Mouse (Mus musculus) neural tube, embryonic 14.5 days (tissue): Measurements from ENCODE around the gene Rem2. TPM values are rescaled to one million over a fixed set of nuclear protein-coding genes. Genes with fewer than 3 reads are reported as not detected.

Experiments used
- ATAC-seq: fragments of 200-750 bp; cut with Nextera tagmentation; 2 replicates; pipeline ENCODE4 v1.8.0; 2017; ENCODE audit warnings: low read depth, mild to moderate bottlenecking, moderate TSS enrichment, moderate library complexity
- H3K27ac ChIP-seq: fragments of 300-500 bp; sonication (generic); 2 replicates; pipeline ENCODE4 v1.5.1; 2014; ENCODE audit warnings: low read depth, mild to moderate bottlenecking, control low read depth, low read length, moderate library complexity, mixed read lengths
- H3K27me3 ChIP-seq: fragments of 300-500 bp; sonication (generic); 2 replicates; pipeline ENCODE4 v1.6.1; 2014; ENCODE audit warnings: low read length; ENCODE audit not compliant: control insufficient read depth, insufficient read depth
- H3K36me3 ChIP-seq: fragments of 300-500 bp; sonication (generic); 2 replicates; pipeline ENCODE4 v1.6.1; 2014; ENCODE audit warnings: low read length, mixed read lengths; ENCODE audit not compliant: control insufficient read depth, insufficient read depth
- H3K4me1 ChIP-seq: fragments of 300-500 bp; sonication (generic); 2 replicates; pipeline ENCODE4 v1.6.1; 2014; ENCODE audit warnings: low read length; ENCODE audit not compliant: control insufficient read depth, insufficient read depth
- H3K4me2 ChIP-seq: fragments of 300-500 bp; sonication (generic); 2 replicates; pipeline ENCODE4 v1.6.1; 2014; ENCODE audit warnings: mild to moderate bottlenecking, low read depth, low read length, control low read depth
- H3K4me3 ChIP-seq: fragments of 300-500 bp; sonication (generic); 2 replicates; pipeline ENCODE4 v1.5.1; 2014; ENCODE audit warnings: low read depth, low read length, control low read depth, mixed read lengths
- H3K9ac ChIP-seq: fragments of 300-500 bp; sonication (generic); replicated peaks from 2 replicates; pipeline ENCODE4 v1.6.1; 2014; ENCODE audit warnings: low read depth, mild to moderate bottlenecking, control low read depth, low read length, mixed read lengths
- H3K9me3 ChIP-seq: fragments of 300-500 bp; sonication (generic); 2 replicates; pipeline ENCODE4 v1.6.1; 2016; ENCODE audit warnings: low read length; ENCODE audit not compliant: control insufficient read depth
- WGBS: fragments of 180-500 bp; shearing (Covaris S2); extraction: QIAGEN DNeasy Blood & Tissue Kit; methylation state at CpG from one replicate; pipeline ENCODE4 v1.1.7; 2014; 5-methylcytosine and 5-hydroxymethylcytosine counted together
- polyA plus RNA-seq: library from polyadenylated mRNA; unstranded; fragments of >200 nt; fragmentation: Nextera tagmentation; extraction: Ambion mirVana; gene quantifications from 2 replicates; pipeline ENCODE4 v1.2.1, GENCODE M21; 2014

The Rem2 gene
- 42.1 and 42.8 TPM in 2 replicates for polyA plus RNA-seq

DNA sequence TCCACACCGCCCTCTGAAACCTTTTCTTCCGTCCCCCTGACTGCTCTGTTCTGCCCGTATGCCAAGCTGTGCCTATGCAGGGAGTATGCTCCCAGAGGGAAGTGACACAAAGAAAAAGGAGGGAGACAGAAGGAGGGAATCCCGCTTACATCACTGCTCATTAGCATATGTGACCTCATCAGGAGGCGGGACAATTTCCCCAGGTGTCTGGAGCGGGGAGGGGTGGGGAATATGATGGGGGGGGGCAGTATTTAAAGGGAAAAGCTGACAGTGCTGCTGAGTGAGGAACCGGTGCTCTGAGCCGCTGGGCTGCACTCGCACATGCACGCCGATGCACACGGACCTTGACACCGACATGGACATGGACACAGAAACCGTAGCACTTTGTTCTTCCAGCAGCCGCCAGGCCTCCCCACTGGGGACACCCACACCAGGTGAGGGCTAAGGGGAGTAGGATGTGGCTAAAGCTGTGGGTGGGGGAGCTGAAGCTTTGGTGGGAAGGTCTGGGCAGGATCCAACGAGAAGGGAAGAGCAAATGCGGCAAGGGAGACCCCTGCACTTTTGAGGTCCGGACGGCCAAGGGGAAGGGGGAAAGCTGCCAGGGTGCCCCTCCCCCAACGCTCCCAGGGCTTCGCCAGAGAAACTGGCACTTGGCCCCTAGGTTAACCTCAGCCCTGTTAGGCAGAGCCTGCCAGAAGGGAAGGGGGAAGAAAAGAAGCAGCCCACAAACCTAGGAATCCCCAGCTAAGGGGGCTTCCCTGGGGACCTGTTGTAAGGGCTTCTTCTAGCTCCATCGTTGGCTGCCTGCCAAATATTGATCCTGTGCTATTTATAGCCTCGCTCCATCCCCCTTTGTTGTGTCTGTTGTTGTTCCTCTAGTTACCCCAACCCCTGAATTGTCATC lies at the start of gene Rem2:
Gene Rem2, plus strand, starts transcription at position 160 of the 904 bp plus-strand sequence.
- ATAC-seq = peak; percentile 89
- Histone ChIP-seq H3K27ac (peak within 1 kb of the TSS; percentile 86), H3K4me2 (peak within 1 kb of the TSS; percentile 81), H3K4me1 (peaks cover 25% of the 10 kb centered on the region), H3K36me3 (no peaks in the 10 kb centered on the region), H3K4me3 (peak within 1 kb of the TSS; percentile 63), H3K9me3 (no peaks in the 10 kb centered on the region), H3K9ac (peak within 1 kb of the TSS; percentile 81), H3K27me3 (peaks cover 3% of the 10 kb centered on the region; the same call in 1 of the 2 replicates)
- WGBS = under 1% methylated on average over 23 of the region's 23 CpGs

DNA sequence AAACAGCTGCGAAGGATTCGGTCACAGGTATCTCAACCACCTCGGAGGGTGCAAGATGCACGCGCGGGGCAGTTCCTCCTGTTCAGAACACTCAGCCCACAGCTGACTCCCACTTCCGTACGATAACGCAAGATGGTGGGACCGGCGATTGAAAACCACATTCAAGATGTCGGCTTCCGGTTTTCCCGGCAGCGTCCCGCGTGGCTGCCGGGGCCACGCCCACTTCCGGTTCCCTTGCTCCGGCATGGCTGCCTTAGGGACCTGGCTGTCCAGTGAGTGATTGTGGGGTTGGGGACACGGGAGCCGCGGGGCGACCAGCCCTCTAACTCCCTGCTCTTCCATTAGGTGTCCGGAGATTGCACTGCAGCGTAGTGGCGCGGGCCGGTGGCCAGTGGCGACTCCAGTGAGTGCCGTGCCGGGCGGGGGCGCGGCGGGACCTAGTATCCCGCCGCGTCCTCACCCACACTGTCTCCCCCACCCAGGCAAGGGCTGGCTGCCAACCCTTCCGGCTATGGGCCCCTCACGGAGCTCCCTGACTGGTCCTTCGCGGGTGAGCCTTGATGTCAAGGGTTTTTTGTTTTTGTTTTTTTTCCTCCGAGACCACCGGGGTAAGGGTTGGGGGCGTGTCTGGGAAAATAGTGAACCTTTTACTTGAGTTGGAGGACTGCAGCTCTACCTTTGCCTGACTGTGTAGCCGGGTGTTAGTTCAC lies 49.1 kb upstream of the Rem2 start, which contains the start of gene Mrpl52:
Gene Mrpl52, plus strand, starts transcription at position 221 of the 710 bp plus-strand sequence.
- peaks cover 5% of the 10 kb centered on the region; the same call in 1 of the 2 replicates for H3K36me3 ChIP-seq
- H3K27ac ChIP-seq = peak within 1 kb of the TSS; percentile 89
- peak within 1 kb of the TSS; percentile 95 for H3K4me3 ChIP-seq
- H3K4me1 ChIP-seq = peaks cover 13% of the 10 kb centered on the region; the same call in 1 of the 2 replicates
- ATAC-seq = peak; percentile 84
- no peaks in the 10 kb centered on the region for H3K27me3 ChIP-seq
- H3K9ac ChIP-seq = peak within 1 kb of the TSS; percentile 82
- WGBS = under 1% methylated on average over 48 of the region's 48 CpGs
- no peaks in the 10 kb centered on the region for H3K9me3 ChIP-seq
- peak within 1 kb of the TSS; percentile 63 for H3K4me2 ChIP-seq

DNA sequence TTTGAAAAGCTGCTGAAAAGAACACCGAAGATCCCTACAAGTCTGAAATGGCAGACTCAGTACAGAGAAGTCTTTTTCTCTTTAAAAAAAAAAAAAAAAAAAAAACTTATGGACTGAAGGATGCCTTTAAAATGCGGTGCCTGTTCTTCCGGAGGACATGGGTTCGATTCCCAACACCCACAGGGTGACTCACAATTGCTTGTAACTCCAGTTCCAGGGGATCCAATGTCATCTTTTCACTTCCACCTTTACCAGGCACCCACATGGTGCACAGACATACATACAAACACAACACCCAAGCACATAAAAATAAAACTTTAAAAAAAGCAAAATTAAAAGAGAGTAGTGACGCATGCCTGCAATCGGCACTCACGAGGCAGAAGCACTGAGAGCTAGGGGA lies 48.2 kb upstream of the Rem2 start:
- H3K27ac ChIP-seq = no peak overlapping the region
- H3K9me3 ChIP-seq = no peaks in the 10 kb centered on the region
- peak overlapping the region; percentile 95 for H3K4me3 ChIP-seq
- no peak for ATAC-seq
- H3K9ac ChIP-seq = no peak overlapping the region
- peaks cover 13% of the 10 kb centered on the region; the same call in 1 of the 2 replicates for H3K4me1 ChIP-seq
- H3K36me3 ChIP-seq = peaks cover 5% of the 10 kb centered on the region; the same call in 1 of the 2 replicates
- peak overlapping the region; percentile 63; the same call in 1 of the 2 replicates for H3K4me2 ChIP-seq
- H3K27me3 ChIP-seq = 0 out of 2 replicates have a peak, but pooled peaks cover 3% of the 10 kb centered on the region
- 92% methylated on average over 7 of the region's 7 CpGs for WGBS

DNA sequence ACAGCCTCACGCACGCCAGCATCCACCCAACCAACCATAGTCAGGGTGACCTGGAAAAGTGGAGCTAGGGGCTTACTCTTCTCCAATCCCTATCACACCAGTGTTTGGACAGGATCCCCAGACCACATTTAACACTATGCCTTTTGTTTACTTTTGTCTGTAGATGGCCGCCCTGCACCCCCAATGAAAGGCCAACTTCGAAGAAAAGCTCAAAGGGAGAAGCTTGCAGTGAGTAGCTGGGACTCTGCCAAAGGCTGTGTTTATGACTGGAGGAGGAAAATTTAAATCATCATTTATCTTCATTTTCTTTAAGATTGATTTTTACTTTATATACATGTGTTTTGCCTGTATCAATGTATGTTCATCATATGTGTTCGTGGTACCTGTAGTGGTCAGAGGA lies 47.5 kb upstream of the Rem2 start:
- no peak overlapping the region for H3K4me3 ChIP-seq
- no peak overlapping the region for H3K4me2 ChIP-seq
- H3K27ac ChIP-seq = no peak overlapping the region
- H3K4me1 ChIP-seq = peaks cover 13% of the 10 kb centered on the region; the same call in 1 of the 2 replicates
- WGBS = 92% methylated on average over 5 of the region's 5 CpGs
- no peak overlapping the region for H3K9ac ChIP-seq
- no peak for ATAC-seq
- peaks cover 5% of the 10 kb centered on the region; the same call in 1 of the 2 replicates for H3K36me3 ChIP-seq
- H3K9me3 ChIP-seq = no peaks in the 10 kb centered on the region
- 0 out of 2 replicates have a peak, but pooled peaks cover 3% of the 10 kb centered on the region for H3K27me3 ChIP-seq

DNA sequence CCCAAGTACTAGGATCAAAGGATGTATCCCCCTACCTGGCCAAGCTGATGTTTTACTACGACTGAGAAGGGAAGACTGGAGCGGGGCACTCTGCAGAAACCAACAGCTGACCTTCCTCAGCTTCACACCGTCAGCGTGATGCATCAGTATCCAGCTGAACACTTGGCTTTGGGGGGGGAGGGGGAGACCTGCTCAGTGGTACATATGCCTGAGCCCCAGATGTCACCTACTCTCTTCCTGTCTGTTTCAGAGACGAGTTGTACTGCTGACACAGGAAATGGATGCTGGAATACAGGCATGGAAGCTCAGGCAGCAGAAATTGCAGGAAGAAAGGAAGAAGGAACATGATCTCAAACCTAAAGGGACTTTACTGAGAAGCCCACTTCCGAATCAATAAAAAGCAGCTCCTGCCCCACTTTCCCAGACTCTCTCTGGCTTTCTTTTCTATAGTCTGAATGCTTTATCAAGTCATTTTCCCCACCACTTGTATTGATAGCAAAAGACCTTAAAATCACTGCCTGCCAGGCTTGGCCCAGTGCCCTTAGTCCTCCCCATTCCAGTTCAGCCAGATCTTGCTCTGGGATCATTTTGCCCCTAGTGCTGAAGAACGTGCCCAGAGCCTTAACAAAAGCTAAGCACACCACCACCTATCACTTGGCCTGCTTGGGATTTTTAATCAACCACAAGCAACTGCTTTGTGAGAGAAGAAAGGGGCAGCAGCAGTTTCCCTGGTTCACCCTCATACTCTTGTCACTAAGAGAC lies 46.4 kb upstream of the Rem2 start:
- 62% methylated on average over 7 of the region's 7 CpGs for WGBS
- H3K4me3 ChIP-seq = no peak overlapping the region
- no peak overlapping the region for H3K9ac ChIP-seq
- 0 out of 2 replicates have a peak, but pooled peaks cover 3% of the 10 kb centered on the region for H3K27me3 ChIP-seq
- peak overlapping the region; percentile 7; the same call in 1 of the 2 replicates for H3K4me2 ChIP-seq
- H3K9me3 ChIP-seq = no peaks in the 10 kb centered on the region
- peaks cover 13% of the 10 kb centered on the region; the same call in 1 of the 2 replicates for H3K4me1 ChIP-seq
- ATAC-seq = no peak
- peaks cover 5% of the 10 kb centered on the region; the same call in 1 of the 2 replicates for H3K36me3 ChIP-seq
- H3K27ac ChIP-seq = peak overlapping the region; percentile 28; the same call in 1 of the 2 replicates

DNA sequence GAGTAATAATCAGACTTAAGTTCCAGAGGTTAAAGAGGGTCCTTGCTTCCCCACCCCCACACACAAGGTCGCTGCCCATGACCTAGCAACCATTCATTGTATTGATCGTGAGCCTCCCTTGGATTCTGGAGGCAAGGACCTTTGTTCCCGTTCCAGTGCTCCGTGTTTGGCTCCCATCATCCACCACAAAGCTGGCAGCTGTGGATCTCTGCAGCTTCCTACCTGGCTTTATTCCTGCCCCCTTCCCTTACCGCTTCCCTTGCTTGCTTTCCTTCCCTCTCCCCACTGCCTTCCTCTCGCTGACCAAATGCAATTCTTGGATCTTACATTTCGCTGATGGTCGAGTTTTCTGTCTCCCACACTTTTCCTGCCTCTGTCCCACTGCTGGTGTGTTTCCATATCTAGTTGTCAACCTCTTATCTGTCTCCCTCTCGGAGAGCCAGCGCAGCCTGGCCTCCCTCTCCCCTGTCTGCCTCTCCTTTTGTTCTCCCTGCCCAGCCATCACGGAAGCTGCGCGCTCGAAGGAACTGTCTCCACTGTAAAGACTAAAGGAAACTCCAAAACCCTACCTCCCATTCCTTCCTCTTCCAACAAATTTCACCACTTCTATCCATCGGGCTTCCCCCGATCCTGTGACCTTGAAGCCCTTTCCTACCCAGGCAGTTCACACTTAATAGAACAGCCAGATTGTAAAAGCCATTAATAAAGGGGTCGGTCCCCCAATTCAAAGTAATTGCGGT lies 45.3 kb upstream of the Rem2 start:
- H3K27me3 ChIP-seq = 0 out of 2 replicates have a peak, but pooled peaks cover 3% of the 10 kb centered on the region
- H3K27ac ChIP-seq = peak overlapping the region; percentile 79
- peak overlapping the region; percentile 77 for H3K9ac ChIP-seq
- no peaks in the 10 kb centered on the region for H3K9me3 ChIP-seq
- H3K4me3 ChIP-seq = peak overlapping the region; percentile 52
- ATAC-seq = no peak
- WGBS = 4% methylated on average over 18 of the region's 18 CpGs
- peaks cover 13% of the 10 kb centered on the region; the same call in 1 of the 2 replicates for H3K4me1 ChIP-seq
- peaks cover 5% of the 10 kb centered on the region; the same call in 1 of the 2 replicates for H3K36me3 ChIP-seq
- H3K4me2 ChIP-seq = peak overlapping the region; percentile 63

DNA sequence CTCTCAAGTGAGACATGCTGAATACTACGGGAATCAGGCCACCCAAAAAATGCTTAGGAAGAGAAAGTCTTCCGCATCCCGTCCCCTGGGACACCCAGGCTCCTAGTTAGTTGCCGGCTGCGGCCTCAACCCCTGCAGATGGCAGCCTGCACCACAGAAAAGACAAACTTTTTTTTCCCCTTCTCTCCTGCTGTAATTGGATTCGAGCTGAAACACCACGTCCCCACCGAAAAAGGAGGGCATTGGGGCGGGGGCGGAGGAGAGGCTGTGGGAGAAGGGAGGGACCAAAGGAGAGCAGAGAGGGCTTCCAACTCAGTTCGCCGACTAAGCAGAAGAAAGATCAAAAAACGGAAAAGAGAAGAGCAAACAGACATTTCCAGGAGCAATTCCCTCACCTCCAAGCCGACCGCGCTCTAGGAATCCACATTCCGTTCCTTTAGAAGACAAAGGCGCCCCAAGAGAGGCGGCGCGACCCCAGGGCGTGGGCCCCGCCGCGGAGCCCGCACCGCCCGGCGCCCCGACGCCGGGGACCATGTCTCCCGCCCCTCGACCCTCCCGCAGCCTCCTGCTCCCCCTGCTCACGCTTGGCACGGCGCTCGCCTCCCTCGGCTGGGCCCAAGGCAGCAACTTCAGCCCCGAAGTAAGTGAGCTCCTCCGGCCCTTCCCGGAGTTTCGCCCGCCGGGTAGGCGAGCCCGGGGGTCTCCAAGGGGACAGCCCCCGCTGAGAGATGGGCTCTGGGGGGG lies 44.4 kb upstream of the Rem2 start, which contains the start of gene Mmp14:
Gene Mmp14, plus strand, starts transcription at position 279 of the 744 bp plus-strand sequence.
- Histone ChIP-seq H3K4me1 (peaks cover 13% of the 10 kb centered on the region; the same call in 1 of the 2 replicates), H3K9ac (peak within 1 kb of the TSS; percentile 77), H3K27ac (peak within 1 kb of the TSS; percentile 79), H3K4me2 (peak within 1 kb of the TSS; percentile 63), H3K4me3 (peak within 1 kb of the TSS; percentile 52), H3K36me3 (peaks cover 5% of the 10 kb centered on the region; the same call in 1 of the 2 replicates), H3K27me3 (0 out of 2 replicates have a peak, but pooled peaks cover 3% of the 10 kb centered on the region), H3K9me3 (no peaks in the 10 kb centered on the region)
- peak; percentile 18 for ATAC-seq
- under 1% methylated on average over 43 of the region's 49 CpGs for WGBS
